Mouse (Mus musculus) CH12.LX (cell line): ENCODE results near the gene Rab4b. TPM values are rescaled to one million over a fixed set of nuclear protein-coding genes. Genes with fewer than 3 reads are reported as not detected.

Experiments used
- DNase-seq: peaks from one replicate; pipeline ENCODE4 v3.0.0-alpha.2; 2013; ENCODE audit errors: extremely low read depth
- H3K27ac ChIP-seq: 2 replicates; pipeline ENCODE4 v1.5.1; 2012; ENCODE audit warnings: low read depth, mild to moderate bottlenecking, control low read depth, moderate library complexity; ENCODE audit not compliant: insufficient read depth
- H3K27me3 ChIP-seq: replicated peaks from 2 replicates; pipeline ENCODE3; 2012; ENCODE audit warnings: inconsistent platforms
- H3K36me3 ChIP-seq, 2 experiments: replicated peaks in 1 of 2; 2 replicates each; pipeline versions ENCODE3 to v1.6.1; 2012; ENCODE audit warnings: inconsistent platforms in 1 of 2, low read length in 1 of 2, mild to moderate bottlenecking in 1 of 2, mixed read lengths in 1 of 2, moderate library complexity in 1 of 2; ENCODE audit not compliant: control insufficient read depth in 1 of 2, insufficient read depth in 1 of 2
- H3K4me1 ChIP-seq, 2 experiments: 2 replicates each; pipeline ENCODE4 v1.6.1; 2012; ENCODE audit warnings: inconsistent platforms in 1 of 2, moderate library complexity in 1 of 2; ENCODE audit not compliant: insufficient read depth in 2 of 2, control insufficient read depth in 1 of 2
- H3K4me2 ChIP-seq: 2 replicates; pipeline ENCODE4 v1.6.1; 2012; ENCODE audit warnings: low read depth, mild to moderate bottlenecking, control low read depth; ENCODE audit not compliant: poor library complexity, insufficient read depth, severe bottlenecking
- H3K4me3 ChIP-seq, 3 experiments: fragments of 150-350 bp in 1 of 3; sonication (generic) in 1 of 3; replicated peaks in 1 of 3; 2 replicates each; pipeline versions ENCODE3 to v1.5.1; 2011 to 2012; ENCODE audit warnings: low read depth in 2 of 3, low read length in 2 of 3, mild to moderate bottlenecking in 2 of 3, moderate library complexity in 2 of 3, control low read depth in 1 of 3, improper control_type of control experiment in 1 of 3, inconsistent platforms in 1 of 3, mixed read lengths in 1 of 3; ENCODE audit not compliant: poor library complexity in 1 of 3
- H3K79me2 ChIP-seq: replicated peaks from 2 replicates; pipeline ENCODE4 v1.6.1; 2012; ENCODE audit warnings: mild to moderate bottlenecking, moderate library complexity; ENCODE audit not compliant: control insufficient read depth, poor library complexity, insufficient read depth, severe bottlenecking; ENCODE audit errors: extremely low read depth
- H3K9ac ChIP-seq: 2 replicates; pipeline ENCODE4 v1.6.1; 2012; ENCODE audit warnings: low read depth, mild to moderate bottlenecking, control low read depth, moderate library complexity; ENCODE audit not compliant: insufficient read depth
- H3K9me3 ChIP-seq: replicated peaks from 2 replicates; pipeline ENCODE3; 2012; ENCODE audit warnings: low read length, inconsistent platforms, mixed read lengths
- BHLHE40 ChIP-seq: IDR thresholded peaks from 2 replicates; pipeline ENCODE4 v1.6.1; 2011; ENCODE audit warnings: mild to moderate bottlenecking, low read depth, low read length, improper control_type of control experiment
- CHD1 ChIP-seq: IDR thresholded peaks from 2 replicates; pipeline ENCODE4 v1.6.1; 2012; ENCODE audit warnings: low read depth, low read length, improper control_type of control experiment, inconsistent platforms
- CHD2 ChIP-seq: IDR thresholded peaks from 2 replicates; pipeline ENCODE4 v1.6.1; 2011; ENCODE audit warnings: low read length, improper control_type of control experiment
- CTCF ChIP-seq, 2 experiments: IDR thresholded peaks in 1 of 2; conservative IDR thresholded peaks in 1 of 2; 2 replicates each; pipeline ENCODE4 v1.5.1; 2011 to 2012; ENCODE audit warnings: low read depth in 2 of 2, low read length in 2 of 2, improper control_type of control experiment in 1 of 2, inconsistent platforms in 1 of 2, mild to moderate bottlenecking in 1 of 2, moderate library complexity in 1 of 2
- E2F4 ChIP-seq: IDR thresholded peaks from 2 replicates; pipeline ENCODE4 v1.6.1; 2011; ENCODE audit warnings: low read depth, low read length, improper control_type of control experiment; ENCODE audit not compliant: insufficient replicate concordance
- ELF1 ChIP-seq: IDR thresholded peaks from 2 replicates; pipeline ENCODE4 v1.6.1; 2014; ENCODE audit warnings: low read depth, mild to moderate bottlenecking, inconsistent platforms, low read length, improper control_type of control experiment
- EP300 ChIP-seq: IDR thresholded peaks from 2 replicates; pipeline ENCODE4 v1.6.1; 2011; ENCODE audit warnings: low read length, improper control_type of control experiment
- ETS1 ChIP-seq: conservative IDR thresholded peaks from 2 replicates; pipeline ENCODE4 v1.6.1; 2012; ENCODE audit warnings: low read depth, mild to moderate bottlenecking, inconsistent platforms, low read length, improper control_type of control experiment, moderate library complexity
- GABPA ChIP-seq: IDR thresholded peaks from 2 replicates; pipeline ENCODE4 v1.6.1; 2012; ENCODE audit warnings: low read depth, low read length, improper control_type of control experiment, inconsistent platforms; ENCODE audit not compliant: insufficient replicate concordance
- HCFC1 ChIP-seq: IDR thresholded peaks from 2 replicates; pipeline ENCODE4 v1.6.1; 2012; ENCODE audit warnings: low read depth, mild to moderate bottlenecking, inconsistent platforms, low read length, improper control_type of control experiment
- IRF4 ChIP-seq: IDR thresholded peaks from 2 replicates; pipeline ENCODE4 v1.6.1; 2014; ENCODE audit warnings: low read depth, mild to moderate bottlenecking, inconsistent platforms, low read length, improper control_type of control experiment
- JUN ChIP-seq: IDR thresholded peaks from 2 replicates; pipeline ENCODE4 v1.6.1; 2011; ENCODE audit warnings: low read depth, mild to moderate bottlenecking, low read length, improper control_type of control experiment, moderate library complexity; ENCODE audit not compliant: insufficient read depth
- JUND ChIP-seq: conservative IDR thresholded peaks from 2 replicates; pipeline ENCODE4 v1.6.1; 2011; ENCODE audit warnings: low read depth, low read length, improper control_type of control experiment
- KAT2A ChIP-seq: IDR thresholded peaks from 2 replicates; pipeline ENCODE4 v1.6.1; 2012; ENCODE audit warnings: low read length, improper control_type of control experiment, inconsistent platforms; ENCODE audit not compliant: insufficient replicate concordance
- MAFK ChIP-seq: IDR thresholded peaks from 2 replicates; pipeline ENCODE4 v1.6.1; 2011; ENCODE audit warnings: low read length, improper control_type of control experiment; ENCODE audit not compliant: insufficient replicate concordance
- MAX ChIP-seq: IDR thresholded peaks from 2 replicates; pipeline ENCODE4 v1.6.1; 2011; ENCODE audit warnings: low read length, improper control_type of control experiment
- MAZ ChIP-seq: IDR thresholded peaks from 2 replicates; pipeline ENCODE4 v1.6.1; 2012; ENCODE audit warnings: low read depth, mild to moderate bottlenecking, inconsistent platforms, low read length, improper control_type of control experiment, moderate library complexity
- MEF2A ChIP-seq: IDR thresholded peaks from 2 replicates; pipeline ENCODE4 v1.6.1; 2014; ENCODE audit warnings: low read depth, mild to moderate bottlenecking, inconsistent platforms, low read length, improper control_type of control experiment, borderline replicate concordance
- MXI1 ChIP-seq: IDR thresholded peaks from 2 replicates; pipeline ENCODE4 v1.6.1; 2011; ENCODE audit warnings: mild to moderate bottlenecking, low read depth, low read length, improper control_type of control experiment
- MYC ChIP-seq: IDR thresholded peaks from 2 replicates; pipeline ENCODE4 v1.6.1; 2011; ENCODE audit warnings: low read depth, mild to moderate bottlenecking, improper control_type of control experiment, low read length
- NELFE ChIP-seq: IDR thresholded peaks from 2 replicates; pipeline ENCODE4 v1.6.1; 2011; ENCODE audit warnings: low read depth, low read length, improper control_type of control experiment
- NRF1 ChIP-seq: IDR thresholded peaks from 2 replicates; pipeline ENCODE4 v1.6.1; 2014; ENCODE audit warnings: low read depth, mild to moderate bottlenecking, inconsistent platforms, low read length, improper control_type of control experiment, moderate library complexity
- PAX5 ChIP-seq: IDR thresholded peaks from 2 replicates; pipeline ENCODE4 v1.6.1; 2012; ENCODE audit warnings: low read length, inconsistent platforms, mixed read lengths
- POLR2A ChIP-seq: IDR thresholded peaks from 2 replicates; pipeline ENCODE4 v1.6.1; 2011; ENCODE audit warnings: low read depth, mild to moderate bottlenecking, improper control_type of control experiment, low read length
- POLR2AphosphoS2 ChIP-seq: IDR thresholded peaks from 2 replicates; pipeline ENCODE4 v1.6.1; 2011; ENCODE audit warnings: low read depth, low read length, improper control_type of control experiment
- RAD21 ChIP-seq: IDR thresholded peaks from 2 replicates; pipeline ENCODE4 v1.6.1; 2011; ENCODE audit warnings: low read depth, mild to moderate bottlenecking, low read length, improper control_type of control experiment, moderate library complexity
- RCOR1 ChIP-seq: conservative IDR thresholded peaks from 2 replicates; pipeline ENCODE4 v1.6.1; 2012; ENCODE audit warnings: low read depth, mild to moderate bottlenecking, inconsistent platforms, low read length, improper control_type of control experiment
- SIN3A ChIP-seq: IDR thresholded peaks from 2 replicates; pipeline ENCODE4 v1.6.1; 2012; ENCODE audit warnings: low read length, improper control_type of control experiment, inconsistent platforms
- SMC3 ChIP-seq: IDR thresholded peaks from 2 replicates; pipeline ENCODE4 v1.6.1; 2011; ENCODE audit warnings: low read depth, low read length, improper control_type of control experiment
- TBP ChIP-seq: conservative IDR thresholded peaks from 2 replicates; pipeline ENCODE4 v1.6.1; 2011; ENCODE audit warnings: low read depth, low read length, improper control_type of control experiment
- TCF12 ChIP-seq: IDR thresholded peaks from 2 replicates; pipeline ENCODE4 v1.6.1; 2014; ENCODE audit warnings: low read depth, mild to moderate bottlenecking, inconsistent platforms, low read length, improper control_type of control experiment
- UBTF ChIP-seq: IDR thresholded peaks from 2 replicates; pipeline ENCODE4 v1.6.1; 2012; ENCODE audit warnings: low read depth, mild to moderate bottlenecking, inconsistent platforms, low read length, improper control_type of control experiment, moderate library complexity
- USF1 ChIP-seq: IDR thresholded peaks from 2 replicates; pipeline ENCODE4 v1.6.1; 2014; ENCODE audit warnings: low read depth, mild to moderate bottlenecking, inconsistent platforms, low read length, improper control_type of control experiment
- USF2 ChIP-seq: conservative IDR thresholded peaks from 2 replicates; pipeline ENCODE4 v1.6.1; 2011; ENCODE audit warnings: low read depth, low read length, improper control_type of control experiment
- ZC3H11A ChIP-seq: IDR thresholded peaks from 2 replicates; pipeline ENCODE4 v1.6.1; 2012; ENCODE audit warnings: low read depth, mild to moderate bottlenecking, inconsistent platforms, low read length, improper control_type of control experiment
- ZKSCAN1 ChIP-seq: IDR thresholded peaks from 2 replicates; pipeline ENCODE4 v1.6.1; 2012; ENCODE audit warnings: low read depth, inconsistent platforms, low read length, improper control_type of control experiment, borderline replicate concordance
- ZMIZ1 ChIP-seq: IDR thresholded peaks from 2 replicates; pipeline ENCODE4 v1.6.1; 2012; ENCODE audit warnings: low read depth, mild to moderate bottlenecking, inconsistent platforms, low read length, improper control_type of control experiment
- ZNF384 ChIP-seq: IDR thresholded peaks from 2 replicates; pipeline ENCODE4 v1.6.1; 2012; ENCODE audit warnings: low read depth, low read length, improper control_type of control experiment, inconsistent platforms
- dilution Hi-C: fragments of 300-500 bp; cut with MboI; formaldehyde crosslinking; loops from 2 replicates; pipeline ENCODE4 v1.14.3; 2020; ENCODE audit warnings: low sequenced_read_pairs; ENCODE audit not compliant: extremely low pct_unique_long_range_greater_than_20kb, extremely low pct_ligation_motif_present
- in situ Hi-C: fragments of 300-500 bp; cut with MboI; formaldehyde crosslinking; loops from 3 replicates; pipeline ENCODE4 v1.14.3; 2019; ENCODE audit warnings: low sequenced_read_pairs, low pct_ligation_motif_present, low pct_unique_long_range_greater_than_20kb, mixed read lengths
- polyA plus RNA-seq: library from polyadenylated mRNA; unstranded; fragments of >175 nt; gene quantifications from 2 replicates; pipeline ENCODE4 v1.2.1, GENCODE M21; 2012; ENCODE audit warnings: low read depth; ENCODE audit not compliant: insufficient read length
- total RNA-seq, 2 experiments: library from RNA; depleted of rRNA; stranded (reverse); fragments of 300-350 nt in 1 of 2; fragments of >200 nt in 1 of 2; gene quantifications; 2 replicates each; pipeline ENCODE4 v1.2.3; 2012 to 2014

Rab4b gene
- total and polyA plus RNA-seq, 3 experiments, result 26.2 to 85.5 (median 39.4) TPM

GRCm38 (mm10) chr7:27166614-27167474, 11.9 kb downstream of the Rab4b start, which contains the start of gene Egln2:
TSS of gene Egln2 (minus strand) at chr7:27166802.
- H3K4me3 ChIP-seq, result peak within 1 kb of the TSS; percentile 86 to 98 (median 92)
- in situ Hi-C loops, result no loop called here
- peaks cover 40% of the 10 kb centered on the region for H3K79me2 ChIP-seq
- peak within 1 kb of the TSS; percentile 99 for H3K27ac ChIP-seq
- H3K4me2 ChIP-seq, result peak within 1 kb of the TSS; percentile 77
- no peaks in the 10 kb centered on the region for H3K27me3 ChIP-seq
- H3K9me3 ChIP-seq, result no peaks in the 10 kb centered on the region
- dilution Hi-C loops, result no loop called here
- peaks cover 27 to 60% of the 10 kb centered on the region in 2 experiments for H3K4me1 ChIP-seq
- DNase-seq, result peak; percentile 98
- H3K36me3 ChIP-seq, result peaks cover 26 to 60% of the 10 kb centered on the region in 2 experiments
- peak within 1 kb of the TSS; percentile 90 for H3K9ac ChIP-seq
- TF ChIP-seq RAD21, result no peak; the same call in 1 of the 2 replicates
- TF ChIP-seq MEF2A, result peak; percentile 82; the same call in 1 of the 2 replicates
- peak; percentile 64 for TF ChIP-seq USF2
- TF ChIP-seq SIN3A, result peak; percentile 76
- peak; percentile 98 for TF ChIP-seq ZNF384
- no peak; the same call in 1 of the 2 replicates for TF ChIP-seq CHD2
- 0 out of 2 replicates have a peak, but pooled peaks have one; percentile 23 for TF ChIP-seq ELF1
- peak; percentile 89 for TF ChIP-seq IRF4
- no peak for TF ChIP-seq ZC3H11A
- peak; percentile 91 for TF ChIP-seq BHLHE40
- TF ChIP-seq ZKSCAN1, result no peak
- TF ChIP-seq CTCF (conservative IDR thresholded peaks at IDR 0.05 in 1 of 2, IDR thresholded peaks at IDR 0.05 in 1 of 2; ENCODE audit: low read depth in 2 of 2, low read length in 2 of 2), result no peak
- peak; percentile 57 for TF ChIP-seq JUND
- no peak for TF ChIP-seq CHD1
- TF ChIP-seq ZMIZ1, result peak; percentile 94
- peak; percentile 77 for TF ChIP-seq MAFK
- peak; percentile 61 for TF ChIP-seq JUN
- peak; percentile 82 for TF ChIP-seq EP300
- TF ChIP-seq HCFC1, result no peak; the same call in 1 of the 2 replicates
- TF ChIP-seq POLR2AphosphoS2, result peak; percentile 64; the same call in 1 of the 2 replicates
- TF ChIP-seq POLR2A, result peak; percentile 70
- TF ChIP-seq GABPA, result no peak
- TF ChIP-seq MAX, result no peak
- no peak for TF ChIP-seq PAX5
- TF ChIP-seq USF1, result peak; percentile 84
- peak; percentile 90 for TF ChIP-seq TCF12
- peak; percentile 95 for TF ChIP-seq ETS1
- no peak for TF ChIP-seq E2F4
- no peak; the same call in 1 of the 2 replicates for TF ChIP-seq MYC
- peak; percentile 84 for TF ChIP-seq NELFE
- no peak for TF ChIP-seq UBTF
- TF ChIP-seq MAZ, result 0 out of 2 replicates have a peak, but pooled peaks have one; percentile 57
- no peak for TF ChIP-seq KAT2A
- peak; percentile 80 for TF ChIP-seq NRF1
- peak; percentile 65; the same call in 1 of the 2 replicates for TF ChIP-seq RCOR1
- TF ChIP-seq MXI1, result no peak; the same call in 1 of the 2 replicates
- TF ChIP-seq TBP, result peak; percentile 91
- 0 out of 2 replicates have a peak, but pooled peaks have one; percentile 0 for TF ChIP-seq SMC3
